Mouse (Mus musculus) erythroblast, embryonic 14.5 days (primary cell): ENCODE data around the gene Ppp1r16b. TPM values are rescaled to one million over a fixed set of nuclear protein-coding genes. Genes with fewer than 3 reads are reported as not detected.

ENCODE experiments used
- H3K27me3 ChIP-seq: 2 replicates; pipeline ENCODE4 v1.6.1; 2012; ENCODE audit warnings: inconsistent platforms; ENCODE audit not compliant: control insufficient read depth
- H3K36me3 ChIP-seq: 2 replicates; pipeline ENCODE4 v1.6.1; 2012; ENCODE audit warnings: mild to moderate bottlenecking, inconsistent platforms; ENCODE audit not compliant: control insufficient read depth
- H3K4me1 ChIP-seq: 2 replicates; pipeline ENCODE4 v1.6.1; 2012; ENCODE audit warnings: inconsistent platforms; ENCODE audit not compliant: control insufficient read depth
- H3K4me3 ChIP-seq: replicated peaks from 2 replicates; pipeline ENCODE3; 2012; ENCODE audit warnings: moderate library complexity, mild to moderate bottlenecking, inconsistent platforms
- H3K9me3 ChIP-seq: 2 replicates; pipeline ENCODE4 v1.6.1; 2012; ENCODE audit warnings: low read length, inconsistent platforms, mixed read lengths; ENCODE audit not compliant: control insufficient read depth
- GATA1 ChIP-seq: IDR thresholded peaks from 2 replicates; pipeline ENCODE4 v1.6.1; 2012; ENCODE audit warnings: low read length, inconsistent platforms, mixed read lengths
- TAL1 ChIP-seq: IDR thresholded peaks from 3 replicates; pipeline ENCODE4 v1.6.1; 2012; ENCODE audit warnings: low read length, inconsistent platforms, mixed read lengths
- polyA plus RNA-seq: library from polyadenylated mRNA; stranded (reverse); fragments of >175 nt; gene quantifications from 2 replicates; pipeline ENCODE4 v1.2.3, GENCODE M21; 2012

Ppp1r16b gene
- polyA plus RNA-seq, 1 experiment = 0.01 TPM

DNA sequence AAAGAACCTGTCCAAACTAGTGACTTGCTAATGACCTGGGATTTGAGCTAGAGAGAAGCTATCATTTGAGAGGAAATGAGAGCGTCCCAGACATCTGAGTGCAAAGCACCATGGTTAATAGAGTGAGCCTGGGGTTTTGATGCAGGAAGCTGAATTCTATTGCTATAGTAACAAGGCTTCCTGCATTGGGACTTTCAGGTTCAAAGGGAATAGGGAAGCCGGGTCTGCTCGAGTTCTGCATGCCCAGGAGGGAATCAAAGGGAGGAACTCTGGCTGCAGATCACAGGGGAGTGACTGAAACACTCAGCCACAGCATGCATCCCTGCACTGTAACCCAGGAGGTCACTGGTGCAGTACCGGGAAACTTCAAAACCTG, 17.8 kb downstream of the Ppp1r16b start:
- Histone ChIP-seq H3K27me3 (peaks cover 3% of the 10 kb centered on the region; the same call in 1 of the 2 replicates), H3K9me3 (no peaks in the 10 kb centered on the region), H3K36me3 (no peaks in the 10 kb centered on the region), H3K4me3 (no peak overlapping the region), H3K4me1 (no peaks in the 10 kb centered on the region)
- TF ChIP-seq TAL1 = no peak
- no peak for TF ChIP-seq GATA1

DNA sequence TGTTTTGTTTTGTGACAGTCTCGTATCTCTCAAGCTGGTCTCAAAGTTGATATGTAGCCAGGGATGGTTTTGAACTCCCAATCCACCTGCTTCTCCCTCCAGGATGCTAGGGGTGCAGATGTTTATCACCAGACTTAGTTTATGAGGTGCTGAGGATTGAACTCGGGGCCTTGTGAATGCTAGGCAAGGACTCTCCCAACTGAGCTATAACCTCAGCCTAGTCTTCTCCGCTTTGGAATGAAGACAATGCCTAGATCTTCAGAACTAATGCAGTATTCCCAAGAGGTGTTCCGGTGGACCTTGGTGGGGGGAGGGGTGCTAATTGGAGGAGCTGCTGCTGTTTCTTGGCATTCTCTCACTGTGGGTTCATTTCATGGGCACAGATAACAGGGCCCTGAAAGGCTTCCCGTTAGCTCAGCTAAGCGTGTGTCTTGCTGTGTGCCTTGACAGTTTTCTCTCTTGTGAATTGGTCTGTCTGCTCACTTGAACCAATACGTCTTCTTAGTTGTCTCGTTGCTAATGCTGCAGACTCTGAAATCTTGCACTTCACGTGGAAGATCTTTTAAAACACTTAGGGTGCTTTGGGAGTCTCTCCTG, 19.1 kb downstream of the Ppp1r16b start:
- TF ChIP-seq GATA1 (no peak), TAL1 (no peak)
- H3K4me3 ChIP-seq = no peak overlapping the region

DNA sequence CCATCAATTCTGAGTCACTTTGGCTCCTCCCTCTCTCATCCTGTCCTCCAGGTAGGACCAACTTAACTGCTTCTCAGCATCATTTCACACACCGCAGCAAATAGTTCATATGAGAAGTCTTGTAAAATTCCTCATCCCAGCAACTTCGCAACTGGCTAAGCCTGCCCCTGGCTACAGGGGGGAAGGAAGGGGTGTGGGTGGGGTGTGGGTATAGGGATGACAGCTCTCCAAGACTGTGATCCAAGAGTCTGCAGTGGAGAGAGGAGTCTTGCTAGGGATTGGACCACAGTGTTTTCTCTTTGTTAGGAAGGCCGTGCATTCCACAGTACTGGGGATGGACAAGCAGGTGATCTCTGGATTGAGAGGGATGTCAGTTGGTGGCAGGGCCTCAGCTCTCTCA, 19.7 kb downstream of the Ppp1r16b start:
- H3K36me3 ChIP-seq = no peaks in the 10 kb centered on the region
- no peak for TF ChIP-seq TAL1
- TF ChIP-seq GATA1 = no peak
- H3K4me1 ChIP-seq = no peaks in the 10 kb centered on the region
- H3K9me3 ChIP-seq = no peaks in the 10 kb centered on the region
- H3K27me3 ChIP-seq = peaks cover 3% of the 10 kb centered on the region; the same call in 1 of the 2 replicates
- no peak overlapping the region for H3K4me3 ChIP-seq

More for the DNA sequence above, 19.1 kb downstream of the Ppp1r16b start:
- Histone ChIP-seq H3K9me3 (no peaks in the 10 kb centered on the region), H3K36me3 (no peaks in the 10 kb centered on the region), H3K4me1 (no peaks in the 10 kb centered on the region), H3K27me3 (peaks cover 3% of the 10 kb centered on the region; the same call in 1 of the 2 replicates)

DNA sequence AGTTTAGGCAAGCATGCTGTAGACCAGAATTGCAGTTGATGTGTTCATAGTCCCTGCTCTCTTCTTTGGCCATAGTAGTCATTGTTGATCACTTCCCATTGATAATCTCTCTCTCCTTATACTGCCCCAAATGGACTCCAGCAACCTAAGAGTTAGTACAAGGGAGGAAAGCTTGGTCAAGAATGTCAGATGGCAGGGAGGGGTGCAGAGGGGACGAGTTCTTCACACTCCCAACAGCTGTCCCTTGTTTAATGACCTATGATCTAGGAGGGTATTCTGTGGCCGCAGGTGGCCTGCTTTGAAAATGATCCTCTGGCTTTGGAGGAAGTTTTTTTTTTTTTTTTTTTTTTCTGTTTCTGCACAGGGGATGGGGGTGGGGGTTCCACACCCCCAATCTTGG, 21.2 kb downstream of the Ppp1r16b start:
- H3K4me3 ChIP-seq = no peak overlapping the region
- H3K27me3 ChIP-seq = peaks cover 3% of the 10 kb centered on the region; the same call in 1 of the 2 replicates
- no peaks in the 10 kb centered on the region for H3K9me3 ChIP-seq
- no peak for TF ChIP-seq TAL1
- TF ChIP-seq GATA1 = no peak
- H3K36me3 ChIP-seq = no peaks in the 10 kb centered on the region
- no peaks in the 10 kb centered on the region for H3K4me1 ChIP-seq

DNA sequence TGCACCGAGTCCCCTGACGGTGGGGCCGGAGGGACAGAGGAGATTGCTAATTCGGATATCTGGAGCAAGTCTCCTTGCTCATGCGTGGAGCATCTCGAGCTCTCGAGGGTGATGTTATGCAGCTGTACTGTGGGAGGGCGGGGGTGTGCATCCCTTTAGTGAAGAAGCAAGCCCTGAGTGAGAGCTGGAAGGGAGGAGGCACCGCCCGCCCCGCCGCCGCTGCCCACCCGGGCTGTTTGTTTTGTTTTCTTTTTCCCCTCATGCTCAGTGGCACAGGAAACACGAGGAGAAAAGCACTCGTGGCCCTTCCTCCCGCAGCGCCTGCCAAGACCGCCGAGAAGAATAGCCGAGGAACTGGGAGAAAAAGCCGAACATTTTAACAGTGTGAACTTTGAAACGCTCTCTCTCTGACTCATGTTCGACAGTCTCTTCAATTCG, 22.6 kb downstream of the Ppp1r16b start:
- H3K36me3 ChIP-seq = no peaks in the 10 kb centered on the region
- H3K4me3 ChIP-seq = no peak overlapping the region
- TF ChIP-seq GATA1 (no peak), TAL1 (no peak)
- H3K9me3 ChIP-seq = no peaks in the 10 kb centered on the region
- no peaks in the 10 kb centered on the region for H3K4me1 ChIP-seq
- peaks cover 3% of the 10 kb centered on the region; the same call in 1 of the 2 replicates for H3K27me3 ChIP-seq

DNA sequence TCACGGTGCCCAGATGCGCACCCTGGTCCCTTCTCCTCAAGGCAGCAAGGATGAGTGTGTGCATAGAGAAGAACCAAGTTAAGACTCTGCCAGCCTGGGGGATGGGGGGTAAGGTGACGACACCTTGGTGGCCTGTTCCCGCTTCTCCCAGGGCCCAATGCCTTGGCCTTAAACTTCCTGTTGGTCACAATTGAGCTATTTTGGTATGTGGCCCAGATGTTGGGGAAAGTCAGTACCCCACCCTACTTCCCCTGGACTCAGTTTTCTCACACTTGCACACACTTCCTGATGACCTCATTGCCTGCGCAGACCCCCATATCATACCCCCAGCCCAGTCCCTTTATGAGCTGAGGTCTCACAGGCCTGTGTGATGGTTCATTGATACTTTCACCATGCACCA, 23.9 kb downstream of the Ppp1r16b start:
- Histone ChIP-seq H3K9me3 (no peaks in the 10 kb centered on the region), H3K27me3 (peaks cover 3% of the 10 kb centered on the region; the same call in 1 of the 2 replicates), H3K4me3 (no peak overlapping the region), H3K4me1 (no peaks in the 10 kb centered on the region), H3K36me3 (no peaks in the 10 kb centered on the region)
- TF ChIP-seq GATA1 (no peak), TAL1 (no peak)

DNA sequence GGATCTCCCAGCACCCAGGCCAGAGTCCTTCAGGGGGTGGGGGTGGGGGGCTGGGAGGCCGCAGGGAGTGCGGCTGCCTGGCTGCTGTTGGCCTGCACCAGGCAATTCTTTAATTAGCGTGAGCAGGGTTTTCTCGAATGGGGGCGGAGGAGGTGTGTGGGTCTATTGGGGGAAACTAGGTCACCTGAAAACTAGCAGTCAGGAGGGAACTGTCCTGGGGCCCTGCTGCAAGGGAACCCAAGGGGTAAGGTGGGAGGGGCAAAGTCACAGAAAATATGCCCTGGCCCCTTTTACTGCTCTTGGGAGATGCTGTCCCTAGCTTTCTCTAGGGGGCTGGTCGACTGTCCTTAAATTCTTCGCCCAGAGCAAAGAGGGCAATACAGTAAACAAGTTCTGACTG, 24.4 kb downstream of the Ppp1r16b start:
- Histone ChIP-seq H3K27me3 (peaks cover 3% of the 10 kb centered on the region; the same call in 1 of the 2 replicates), H3K4me1 (no peaks in the 10 kb centered on the region), H3K36me3 (no peaks in the 10 kb centered on the region), H3K4me3 (no peak overlapping the region), H3K9me3 (no peaks in the 10 kb centered on the region)
- TF ChIP-seq TAL1 (no peak), GATA1 (no peak)

DNA sequence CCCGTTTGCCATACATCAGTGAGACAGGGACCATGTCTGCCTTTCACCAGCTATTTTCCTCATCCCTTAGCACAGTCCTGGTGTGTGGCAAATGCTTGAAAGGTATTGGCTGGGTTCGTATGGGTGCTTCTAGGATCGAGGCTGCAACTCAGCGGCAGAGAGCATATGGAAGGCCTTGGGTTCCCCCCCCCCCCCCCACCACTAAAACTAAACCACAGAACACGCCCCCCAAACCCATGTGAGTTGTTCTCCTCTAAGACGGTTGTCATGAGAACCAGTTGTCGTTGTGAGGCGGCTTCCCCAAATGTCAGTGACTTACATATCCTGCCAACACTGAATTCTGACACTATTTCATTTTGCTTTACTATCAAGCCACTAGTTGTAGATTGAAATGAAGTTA, 24.9 kb downstream of the Ppp1r16b start:
- peaks cover 3% of the 10 kb centered on the region; the same call in 1 of the 2 replicates for H3K27me3 ChIP-seq
- H3K36me3 ChIP-seq = no peaks in the 10 kb centered on the region
- no peak for TF ChIP-seq TAL1
- TF ChIP-seq GATA1 = no peak
- no peak overlapping the region for H3K4me3 ChIP-seq
- no peaks in the 10 kb centered on the region for H3K4me1 ChIP-seq
- H3K9me3 ChIP-seq = no peaks in the 10 kb centered on the region

DNA sequence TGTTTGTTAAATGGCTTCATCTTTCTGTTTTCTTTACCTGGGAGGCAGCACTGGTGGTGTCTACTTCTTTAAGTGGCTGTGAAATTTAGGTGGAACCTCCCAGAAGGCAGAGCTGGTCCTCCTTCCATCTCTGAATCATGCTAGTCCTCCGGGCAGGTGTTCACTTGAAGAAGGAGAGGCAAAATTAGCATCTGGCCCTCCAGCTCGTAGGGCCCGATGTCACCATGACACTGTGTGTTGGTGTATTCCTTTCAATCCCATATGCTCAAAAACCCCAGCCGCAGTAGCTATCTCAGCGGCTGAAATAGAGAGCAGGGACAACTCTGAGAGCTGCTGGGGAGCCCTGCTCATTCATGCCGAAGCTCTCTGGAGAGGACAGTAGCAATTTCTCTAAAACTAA, 27.0 kb downstream of the Ppp1r16b start:
- Histone ChIP-seq H3K4me1 (no peaks in the 10 kb centered on the region), H3K27me3 (peaks cover 3% of the 10 kb centered on the region; the same call in 1 of the 2 replicates), H3K4me3 (no peak overlapping the region), H3K36me3 (no peaks in the 10 kb centered on the region), H3K9me3 (no peaks in the 10 kb centered on the region)
- no peak for TF ChIP-seq GATA1
- TF ChIP-seq TAL1 = no peak

DNA sequence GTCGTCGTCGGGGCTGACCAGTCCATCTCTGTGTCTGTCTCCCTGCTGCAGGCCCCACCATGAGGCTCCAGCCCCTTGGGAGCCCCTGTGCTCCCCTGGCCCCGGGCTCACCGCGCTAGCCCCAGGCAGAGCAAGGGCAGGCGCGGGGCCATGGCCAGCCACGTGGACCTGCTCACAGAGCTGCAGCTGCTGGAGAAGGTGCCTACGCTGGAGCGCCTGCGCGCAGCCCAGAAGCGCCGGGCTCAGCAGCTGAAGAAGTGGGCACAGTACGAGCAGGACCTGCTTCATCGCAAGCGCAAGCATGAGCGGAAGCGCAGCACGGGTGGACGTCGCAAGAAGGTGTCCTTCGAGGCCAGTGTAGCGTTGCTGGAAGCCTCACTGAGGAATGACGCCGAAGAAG, 30.6 kb downstream of the Ppp1r16b start:
- H3K4me1 ChIP-seq = no peaks in the 10 kb centered on the region
- no peaks in the 10 kb centered on the region for H3K36me3 ChIP-seq
- no peaks in the 10 kb centered on the region for H3K27me3 ChIP-seq
- TF ChIP-seq TAL1 (no peak), GATA1 (no peak)
- H3K4me3 ChIP-seq = no peak overlapping the region
- H3K9me3 ChIP-seq = no peaks in the 10 kb centered on the region
